Mouse (Mus musculus): ENCODE measurements around the gene Pfdn6. TPM values are rescaled to one million over a fixed set of nuclear protein-coding genes. Genes with fewer than 3 reads are reported as not detected.

Pfdn6 gene
- polyA plus RNA-seq, 1 experiment from 2014 or later, result 110 TPM

- WGBS, result 41% methylated on average over 18 of the region's 18 CpGs
- ATAC-seq (ENCODE audit: insufficient number of reproducible peaks, insufficient read depth, low FRiP score, low read depth), result no peak
- H3K27ac ChIP-seq (replicated peaks in 1 of 2; ENCODE audit: control insufficient read depth in 1 of 2, insufficient read depth in 1 of 2, low read depth in 2 of 2, low read length in 2 of 2), result no peak overlapping the region
These were observed 8.8 kb downstream of the Pfdn6 start for GRCm38 (mm10) chr17:33931159-33931866.

DNA sequence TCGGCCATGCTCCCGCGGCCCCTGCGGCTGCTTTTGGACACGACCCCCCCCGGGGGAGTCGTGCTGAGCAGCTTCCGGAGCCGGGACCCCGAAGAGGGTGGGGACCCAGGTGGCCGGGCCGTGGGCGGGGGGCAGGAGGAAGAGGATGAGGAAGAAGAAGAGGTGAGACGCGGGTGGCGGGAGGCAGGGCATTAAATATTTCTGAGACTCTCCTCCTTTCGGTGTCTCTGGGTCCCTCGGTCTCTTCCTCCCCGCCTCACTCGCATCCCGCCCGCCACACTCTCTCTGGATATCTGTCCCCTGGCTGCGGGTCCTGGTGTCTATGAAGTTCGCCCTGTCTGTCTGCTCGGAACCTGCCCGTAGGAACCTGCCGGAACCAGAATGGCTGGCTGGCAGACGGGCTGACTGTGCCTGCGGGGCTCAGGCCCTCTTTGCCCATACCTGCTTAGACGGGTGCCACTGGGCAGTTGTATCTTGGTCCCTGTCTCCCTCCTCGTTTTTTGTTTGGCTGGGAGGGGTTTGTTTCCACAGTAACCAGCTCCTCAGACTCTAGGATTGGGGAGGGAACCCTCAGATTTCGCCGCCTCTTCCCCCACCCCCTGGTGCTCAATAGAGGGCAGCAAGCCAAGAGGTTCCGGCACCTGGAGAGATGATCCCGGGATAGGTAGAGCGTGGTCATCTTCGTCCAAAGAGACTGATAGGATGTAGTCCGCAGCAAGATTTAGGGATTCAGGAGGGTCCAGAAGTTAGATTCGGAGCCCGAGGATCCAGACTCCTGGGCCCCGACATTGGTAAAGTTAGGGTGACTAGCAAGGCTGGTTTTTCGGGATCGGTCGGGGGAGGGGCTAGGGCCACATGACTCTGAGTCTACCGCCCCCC lies 9.6 kb downstream of the Pfdn6 start:
- under 1% methylated on average over 45 of the region's 45 CpGs for WGBS
- Histone ChIP-seq H3K4me2 (ENCODE audit: low read length) (peak overlapping the region; percentile 97), H3K27ac (replicated peaks in 1 of 2; ENCODE audit: control insufficient read depth in 1 of 2, insufficient read depth in 1 of 2, low read depth in 2 of 2, low read length in 2 of 2) (peak overlapping the region; percentile 99), H3K27me3 (ENCODE audit: control insufficient read depth, insufficient read depth, low read length) (no peaks in the 10 kb centered on the region), H3K9ac (ENCODE audit: low read length) (peak overlapping the region; percentile 91), H3K4me3 (ENCODE audit: control insufficient read depth in 1 of 2, insufficient read depth in 1 of 2, low read depth in 1 of 2, low read length in 2 of 2) (peak overlapping the region; percentile 82 to 91), H3K4me1 (ENCODE audit: control insufficient read depth in 2 of 2, insufficient read depth in 2 of 2, low read length in 2 of 2) (peaks cover 8 to 18% of the 10 kb centered on the region in 2 experiments; a peak in 3 of 4 replicates), H3K9me3 (ENCODE audit: control insufficient read depth, low read length) (no peaks in the 10 kb centered on the region), H3K36me3 (ENCODE audit: control insufficient read depth, insufficient read depth, low read length) (peaks cover 48% of the 10 kb centered on the region)
- ATAC-seq (ENCODE audit: insufficient number of reproducible peaks, insufficient read depth, low FRiP score, low read depth), result no peak

More at GRCm38 (mm10) chr17:33931159-33931866, 8.8 kb downstream of the Pfdn6 start:
- H3K27me3 ChIP-seq (ENCODE audit: control insufficient read depth, insufficient read depth, low read length), result no peaks in the 10 kb centered on the region
- H3K36me3 ChIP-seq (ENCODE audit: control insufficient read depth, insufficient read depth, low read length), result peaks cover 53% of the 10 kb centered on the region
- peak overlapping the region; percentile 97 for H3K4me2 ChIP-seq (ENCODE audit: low read length)
- peak overlapping the region; percentile 82 to 91 for H3K4me3 ChIP-seq (ENCODE audit: control insufficient read depth in 1 of 2, insufficient read depth in 1 of 2, low read depth in 1 of 2, low read length in 2 of 2)
- no peaks in the 10 kb centered on the region for H3K9me3 ChIP-seq (ENCODE audit: control insufficient read depth, low read length)
- peak overlapping the region; percentile 91 for H3K9ac ChIP-seq (ENCODE audit: low read length)
- H3K4me1 ChIP-seq (ENCODE audit: control insufficient read depth in 2 of 2, insufficient read depth in 2 of 2, low read length in 2 of 2), result peaks cover 8 to 18% of the 10 kb centered on the region in 2 experiments; a peak in 3 of 4 replicates

- Histone ChIP-seq H3K4me3 (ENCODE audit: control insufficient read depth in 1 of 2, insufficient read depth in 1 of 2, low read depth in 1 of 2, low read length in 2 of 2) (peak within 1 kb of the TSS; percentile 82 to 91), H3K27me3 (ENCODE audit: control insufficient read depth, insufficient read depth, low read length) (no peaks in the 10 kb centered on the region)
- 0% methylated on average over 80 of the region's 80 CpGs for WGBS
These were observed 10.5 kb downstream of the Pfdn6 start, which contains the start of gene Rgl2 for GRCm38 (mm10) chr17:33929371-33930279. Gene Rgl2 (plus strand): TSS chr17:33929543.

GRCm38 (mm10) chr17:33928251-33928947 lies 11.7 kb downstream of the Pfdn6 start:
- Histone ChIP-seq H3K27ac (replicated peaks in 1 of 2; ENCODE audit: control insufficient read depth in 1 of 2, insufficient read depth in 1 of 2, low read depth in 2 of 2, low read length in 2 of 2) (no peak overlapping the region), H3K4me3 (ENCODE audit: control insufficient read depth in 1 of 2, insufficient read depth in 1 of 2, low read depth in 1 of 2, low read length in 2 of 2) (peak overlapping the region; percentile 82 to 91), H3K9me3 (ENCODE audit: control insufficient read depth, low read length) (no peaks in the 10 kb centered on the region), H3K4me1 (ENCODE audit: control insufficient read depth in 2 of 2, insufficient read depth in 2 of 2, low read length in 2 of 2) (peaks cover 8 to 18% of the 10 kb centered on the region in 2 experiments; a peak in 3 of 4 replicates), H3K9ac (ENCODE audit: low read length) (peak overlapping the region; percentile 91), H3K4me2 (ENCODE audit: low read length) (peak overlapping the region; percentile 97), H3K36me3 (ENCODE audit: control insufficient read depth, insufficient read depth, low read length) (peaks cover 28% of the 10 kb centered on the region), H3K27me3 (ENCODE audit: control insufficient read depth, insufficient read depth, low read length) (no peaks in the 10 kb centered on the region)
- ATAC-seq (ENCODE audit: insufficient number of reproducible peaks, insufficient read depth, low FRiP score, low read depth), result no peak
- WGBS, result 51% methylated on average over 21 of the region's 21 CpGs

More at GRCm38 (mm10) chr17:33929371-33930279, 10.5 kb downstream of the Pfdn6 start, which contains the start of gene Rgl2:
- H3K27ac ChIP-seq (replicated peaks in 1 of 2; ENCODE audit: control insufficient read depth in 1 of 2, insufficient read depth in 1 of 2, low read depth in 2 of 2, low read length in 2 of 2), result peak within 1 kb of the TSS; percentile 99
- peaks cover 8 to 18% of the 10 kb centered on the region in 2 experiments; a peak in 3 of 4 replicates for H3K4me1 ChIP-seq (ENCODE audit: control insufficient read depth in 2 of 2, insufficient read depth in 2 of 2, low read length in 2 of 2)
- no peaks in the 10 kb centered on the region for H3K9me3 ChIP-seq (ENCODE audit: control insufficient read depth, low read length)
- peak; percentile 83 for ATAC-seq (ENCODE audit: insufficient number of reproducible peaks, insufficient read depth, low FRiP score, low read depth)
- peaks cover 40% of the 10 kb centered on the region for H3K36me3 ChIP-seq (ENCODE audit: control insufficient read depth, insufficient read depth, low read length)
- H3K4me2 ChIP-seq (ENCODE audit: low read length), result peak within 1 kb of the TSS; percentile 97
- peak within 1 kb of the TSS; percentile 91 for H3K9ac ChIP-seq (ENCODE audit: low read length)

- Histone ChIP-seq H3K36me3 (ENCODE audit: control insufficient read depth, insufficient read depth, low read length) (peaks cover 11% of the 10 kb centered on the region), H3K27ac (replicated peaks in 1 of 2; ENCODE audit: control insufficient read depth in 1 of 2, insufficient read depth in 1 of 2, low read depth in 2 of 2, low read length in 2 of 2) (no peak overlapping the region), H3K9ac (ENCODE audit: low read length) (no peak overlapping the region), H3K9me3 (ENCODE audit: control insufficient read depth, low read length) (no peaks in the 10 kb centered on the region), H3K4me3 (ENCODE audit: control insufficient read depth in 1 of 2, insufficient read depth in 1 of 2, low read depth in 1 of 2, low read length in 2 of 2) (no peak overlapping the region), H3K4me2 (ENCODE audit: low read length) (no peak overlapping the region), H3K27me3 (ENCODE audit: control insufficient read depth, insufficient read depth, low read length) (no peaks in the 10 kb centered on the region), H3K4me1 (ENCODE audit: control insufficient read depth in 2 of 2, insufficient read depth in 2 of 2, low read length in 2 of 2) (peaks cover 8 to 17% of the 10 kb centered on the region in 2 experiments; a peak in 3 of 4 replicates)
- WGBS, result 74% methylated on average over 17 of the region's 17 CpGs
- no peak for ATAC-seq (ENCODE audit: insufficient number of reproducible peaks, insufficient read depth, low FRiP score, low read depth)
These were observed 13.8 kb downstream of the Pfdn6 start for GRCm38 (mm10) chr17:33926207-33926932.

GRCm38 (mm10) chr17:33925406-33926116 lies 14.6 kb downstream of the Pfdn6 start:
- 82% methylated on average over 19 of the region's 21 CpGs for WGBS
- H3K27me3 ChIP-seq (ENCODE audit: control insufficient read depth, insufficient read depth, low read length), result no peaks in the 10 kb centered on the region
- no peak for ATAC-seq (ENCODE audit: insufficient number of reproducible peaks, insufficient read depth, low FRiP score, low read depth)
- no peak overlapping the region for H3K4me2 ChIP-seq (ENCODE audit: low read length)
- no peak overlapping the region for H3K4me3 ChIP-seq (ENCODE audit: control insufficient read depth in 1 of 2, insufficient read depth in 1 of 2, low read depth in 1 of 2, low read length in 2 of 2)
- peaks cover under 1 to 9% of the 10 kb centered on the region in 2 experiments; a peak in 3 of 4 replicates for H3K4me1 ChIP-seq (ENCODE audit: control insufficient read depth in 2 of 2, insufficient read depth in 2 of 2, low read length in 2 of 2)
- no peak overlapping the region for H3K27ac ChIP-seq (replicated peaks in 1 of 2; ENCODE audit: control insufficient read depth in 1 of 2, insufficient read depth in 1 of 2, low read depth in 2 of 2, low read length in 2 of 2)
- H3K9ac ChIP-seq (ENCODE audit: low read length), result no peak overlapping the region
- peaks cover 11% of the 10 kb centered on the region for H3K36me3 ChIP-seq (ENCODE audit: control insufficient read depth, insufficient read depth, low read length)
- no peaks in the 10 kb centered on the region for H3K9me3 ChIP-seq (ENCODE audit: control insufficient read depth, low read length)

Measured in heart, embryonic 14.5 days (tissue).